Mouse (Mus musculus): ENCODE results near the gene Slc6a1.

The Slc6a1 gene

DNA sequence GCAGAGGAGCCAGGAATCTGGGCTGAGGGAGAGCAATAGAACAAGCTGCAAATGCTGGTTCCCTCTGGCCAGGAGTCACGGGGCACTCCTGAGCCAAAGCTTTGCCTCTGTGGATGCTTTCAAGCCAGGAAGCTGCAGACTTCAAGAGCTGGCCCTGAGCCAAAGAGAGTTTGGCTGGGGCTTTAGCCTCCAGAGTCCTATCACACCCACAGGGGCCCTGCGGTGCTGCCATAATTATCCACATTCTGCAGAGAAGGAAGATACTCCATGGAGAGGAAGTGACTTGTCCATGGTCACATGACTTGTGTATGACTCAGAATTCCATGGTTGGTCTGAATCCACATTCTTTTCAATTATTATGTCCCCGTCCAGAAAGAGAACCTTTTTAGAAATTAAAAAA is 75.7 kb downstream of the Slc6a1 start:
- in situ Hi-C loops (cut with MboI), result no loop called here

DNA sequence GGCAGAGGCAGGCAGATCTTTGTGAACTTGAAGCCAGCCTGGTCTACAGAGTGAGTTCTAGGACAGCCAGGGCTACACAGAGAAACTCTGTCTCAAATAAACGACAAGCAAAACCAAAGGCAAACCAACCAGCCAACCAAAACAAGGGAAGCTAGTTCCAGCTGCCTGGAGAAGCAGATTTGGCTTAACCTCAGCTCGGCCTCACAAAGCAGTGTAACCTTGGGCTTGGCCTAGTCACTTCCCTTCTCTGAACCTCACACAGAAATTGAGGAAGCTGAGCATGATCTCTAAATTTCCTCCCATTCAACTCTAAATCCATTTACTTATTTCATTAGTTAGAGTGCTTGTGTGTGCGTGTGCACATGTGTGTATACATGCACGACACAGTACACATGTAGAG is 79.9 kb downstream of the Slc6a1 start:
- in situ Hi-C loops (cut with MboI), result no loop called here

DNA sequence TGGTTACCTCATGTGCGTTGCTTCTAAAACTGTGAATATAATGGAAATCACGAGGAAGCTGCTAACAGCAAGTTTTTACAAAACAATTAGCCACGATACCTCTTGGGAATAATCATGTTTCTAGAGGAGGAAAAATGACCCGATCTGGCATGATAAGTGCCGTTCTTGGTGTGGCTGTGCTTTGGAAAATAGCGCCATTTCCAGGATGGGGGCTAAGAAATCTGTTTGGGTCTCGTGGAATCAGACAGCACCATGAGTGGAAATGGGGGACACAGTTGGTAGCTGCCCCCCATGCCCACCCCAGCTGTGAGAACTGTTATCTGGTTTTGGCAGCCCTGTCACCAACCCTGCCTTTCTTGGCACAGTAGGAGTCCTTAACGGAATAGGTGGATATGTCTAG is 81.3 kb downstream of the Slc6a1 start:
- in situ Hi-C loops (cut with MboI), result no loop called here

DNA sequence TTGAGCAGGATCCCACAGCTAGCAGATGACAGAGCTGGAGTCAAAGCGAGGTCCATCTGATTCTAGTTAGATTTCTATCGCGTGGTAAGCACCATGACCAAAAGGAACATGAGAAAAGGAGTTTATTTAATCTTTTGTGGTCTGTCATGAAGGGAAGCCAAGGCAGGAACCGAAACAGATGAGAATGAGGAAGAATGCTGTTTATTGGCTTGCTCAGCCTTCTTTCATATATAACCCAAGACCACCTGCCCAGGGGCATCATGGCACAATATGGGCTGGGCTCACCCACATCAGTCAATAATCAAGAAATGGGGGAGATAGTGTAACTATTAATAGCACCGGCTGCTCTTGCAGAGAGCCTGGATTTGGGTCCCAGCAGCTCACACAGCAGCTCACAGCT is 82.3 kb downstream of the Slc6a1 start:
- in situ Hi-C loops (cut with MboI), result no loop called here

DNA sequence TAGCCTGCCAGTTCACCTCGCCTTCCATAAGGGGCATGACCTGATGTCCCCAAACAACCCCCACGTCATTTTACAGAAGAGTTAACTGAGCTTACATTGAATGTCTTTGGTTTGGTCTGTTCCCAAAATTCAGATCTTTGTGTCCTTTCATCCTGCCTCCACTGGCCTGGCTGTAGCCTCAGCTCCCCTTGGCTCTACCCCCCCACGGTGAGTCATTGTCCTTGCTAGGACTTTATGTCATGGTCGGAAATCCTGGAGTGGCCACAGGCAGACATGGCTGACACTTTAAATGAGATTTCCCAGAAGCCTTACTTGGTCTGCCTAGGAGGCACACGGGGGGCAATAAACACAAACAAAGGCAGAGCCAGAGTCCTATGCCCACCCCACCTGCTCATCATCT is 83.8 kb downstream of the Slc6a1 start:
- in situ Hi-C loops (cut with MboI), result no loop called here

All from mature B cell (primary cell).